Mouse (Mus musculus): ENCODE data around the gene Slc35a3.

DNA sequence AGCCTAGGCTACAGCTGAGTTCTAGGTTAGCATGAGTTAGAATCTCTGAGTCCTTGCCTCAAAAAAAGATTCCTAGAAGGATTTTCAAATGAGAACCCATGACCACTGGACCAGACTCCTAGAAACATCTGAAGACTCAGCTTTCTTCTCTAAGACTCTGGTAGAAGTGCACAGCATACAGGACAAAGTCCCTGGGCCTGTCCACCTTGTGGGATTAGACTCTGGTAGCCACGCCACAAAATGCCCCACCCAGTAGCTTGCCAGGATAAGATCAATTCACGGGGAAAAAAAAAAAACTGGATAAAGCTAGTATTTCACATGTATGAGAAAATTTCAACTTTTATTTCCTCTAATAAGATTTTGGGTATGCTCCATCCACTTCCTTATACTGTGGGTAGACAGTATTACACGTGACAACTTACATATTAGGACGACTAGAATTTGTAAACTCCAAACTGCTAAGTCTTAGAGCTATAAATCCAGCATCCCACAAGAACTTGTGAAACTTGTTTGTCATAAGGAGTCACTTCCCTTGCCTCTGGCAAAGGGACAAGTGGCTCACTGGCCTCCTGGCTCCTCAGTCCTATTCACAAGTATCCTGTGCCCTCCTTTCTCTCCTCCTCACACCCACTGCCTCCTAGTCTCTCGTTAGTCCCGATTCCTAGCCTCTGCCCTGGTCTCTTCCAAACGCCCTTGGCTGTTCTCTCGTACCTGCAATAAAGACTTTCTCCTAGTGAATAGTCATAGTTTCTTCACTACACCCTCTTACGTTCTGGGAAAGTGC is 74.7 kb downstream of the Slc35a3 start:
- TF ChIP-seq SRF (IDR thresholded peaks at IDR 0.05; ENCODE audit: control insufficient read depth, insufficient read length, low read depth) (no peak), POLR2AphosphoS2 (IDR thresholded peaks at IDR 0.05; ENCODE audit: insufficient read length, low read depth) (no peak), POLR2A (IDR thresholded peaks at IDR 0.05; ENCODE audit: insufficient read length, low read depth) (no peak), MAX (IDR thresholded peaks at IDR 0.05; ENCODE audit: low read depth) (no peak)

Measured in myocyte (in vitro differentiated cells).